Mouse (Mus musculus) right cerebral cortex, adult 18-20 months (tissue): ENCODE measurements around the gene Rpl41.
"Not testable (repeated sequence)": the region's sequence is repeated elsewhere in the genome, so short reads cannot be mapped to it uniquely, and the experiment has no call there.

Source experiments
- DNase-seq: peaks from one replicate; pipeline ENCODE4 v3.0.0; 2022; ENCODE audit warnings: mixed read lengths

The Rpl41 gene

DNA sequence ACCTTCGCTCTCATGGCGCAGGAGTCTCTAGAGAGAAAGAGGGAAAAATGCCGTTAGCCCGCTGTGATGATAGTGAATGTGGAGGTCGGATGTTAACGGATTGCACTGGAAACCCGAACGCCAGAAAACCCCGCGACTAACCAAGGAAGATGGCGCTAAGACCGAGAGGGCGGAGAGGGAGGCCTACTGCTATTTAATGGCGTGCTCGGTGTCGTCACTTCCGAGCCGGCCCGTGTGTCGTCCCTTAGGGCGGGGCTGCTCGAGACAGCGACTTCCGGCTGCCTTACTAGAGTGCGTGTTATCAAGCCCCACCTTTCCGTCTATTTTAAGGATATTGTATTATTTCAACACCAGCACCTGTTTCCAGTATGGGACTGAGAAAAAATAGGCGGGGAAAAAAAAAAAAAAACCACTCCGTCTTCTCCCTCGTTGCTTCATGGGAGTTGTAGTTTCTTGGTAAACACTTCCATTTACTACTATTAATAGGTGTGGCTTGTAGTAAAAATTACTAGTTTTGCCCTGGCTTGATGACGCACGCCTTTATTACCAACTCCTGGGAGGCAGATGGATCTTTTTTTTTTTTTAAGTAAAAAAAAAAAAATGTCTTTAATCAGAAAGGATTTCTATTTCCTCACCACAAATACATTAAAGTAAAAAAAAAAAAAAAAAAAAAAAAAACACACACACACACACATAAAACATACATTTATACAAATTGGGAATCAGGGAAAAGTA, at the start of gene Rpl41:
TSS of gene Rpl41 (minus strand) at position 359 of the 735 bp plus-strand sequence.
- peak; percentile 94 for DNase-seq

DNA sequence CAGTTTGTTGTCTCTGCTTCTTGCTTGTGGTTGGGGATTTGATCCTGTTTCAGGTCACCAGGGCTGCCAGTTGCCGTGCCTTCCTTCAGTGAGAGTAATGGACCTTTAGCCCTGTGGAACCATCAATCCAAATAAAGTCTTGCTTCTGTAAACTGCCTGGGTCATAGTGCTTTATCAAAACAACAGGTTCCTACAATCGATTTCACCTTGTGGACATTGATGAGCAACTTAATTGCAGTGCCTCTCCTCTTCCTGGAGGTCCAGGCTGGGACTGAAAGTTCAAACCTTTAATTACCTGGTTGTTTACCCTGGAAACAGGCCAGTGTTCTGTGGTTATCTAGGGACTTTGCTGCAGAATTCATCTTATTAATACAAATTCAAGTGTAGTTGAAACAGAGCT, 49.4 kb upstream of the Rpl41 start:
- no peak for DNase-seq

DNA sequence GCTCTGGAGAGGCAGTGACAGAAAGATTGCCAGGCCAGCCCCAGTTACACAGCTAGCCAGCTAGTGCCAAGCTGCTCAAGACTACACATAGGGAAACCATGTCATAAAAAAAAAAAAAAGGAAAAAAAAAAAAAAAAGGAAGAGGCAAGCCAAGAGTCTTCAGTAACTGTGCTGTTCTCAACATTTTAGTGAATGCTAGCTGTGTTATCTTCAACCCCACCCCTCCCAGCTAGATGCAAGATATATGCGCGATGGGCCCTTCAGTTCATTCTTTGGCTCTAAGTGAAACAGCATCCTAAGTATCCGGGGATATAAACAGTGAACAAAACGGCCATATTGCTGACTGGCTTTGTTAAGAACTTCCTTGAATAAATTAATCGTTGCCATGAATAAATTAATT, 43.7 kb upstream of the Rpl41 start:
- DNase-seq, result no peak

DNA sequence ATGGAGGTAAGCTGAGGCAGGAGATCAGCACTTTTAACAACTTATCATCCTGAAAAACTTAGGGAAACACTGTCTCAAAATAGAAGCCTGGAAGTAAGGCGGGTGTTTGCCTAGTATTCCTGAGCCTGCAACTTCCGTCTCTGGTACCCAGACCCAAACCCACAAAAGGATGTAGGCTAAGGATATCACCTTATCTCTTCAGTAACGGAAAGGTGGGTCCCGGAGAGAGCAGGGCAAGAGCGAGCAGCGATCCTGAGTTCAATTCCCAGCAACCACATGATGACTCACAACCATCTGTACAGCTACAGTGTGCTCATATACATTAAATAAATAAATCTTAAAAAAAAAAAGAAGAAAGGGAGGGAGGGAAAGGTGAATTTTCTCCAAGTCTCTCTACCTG, 42.3 kb upstream of the Rpl41 start:
- DNase-seq, result no peak

DNA sequence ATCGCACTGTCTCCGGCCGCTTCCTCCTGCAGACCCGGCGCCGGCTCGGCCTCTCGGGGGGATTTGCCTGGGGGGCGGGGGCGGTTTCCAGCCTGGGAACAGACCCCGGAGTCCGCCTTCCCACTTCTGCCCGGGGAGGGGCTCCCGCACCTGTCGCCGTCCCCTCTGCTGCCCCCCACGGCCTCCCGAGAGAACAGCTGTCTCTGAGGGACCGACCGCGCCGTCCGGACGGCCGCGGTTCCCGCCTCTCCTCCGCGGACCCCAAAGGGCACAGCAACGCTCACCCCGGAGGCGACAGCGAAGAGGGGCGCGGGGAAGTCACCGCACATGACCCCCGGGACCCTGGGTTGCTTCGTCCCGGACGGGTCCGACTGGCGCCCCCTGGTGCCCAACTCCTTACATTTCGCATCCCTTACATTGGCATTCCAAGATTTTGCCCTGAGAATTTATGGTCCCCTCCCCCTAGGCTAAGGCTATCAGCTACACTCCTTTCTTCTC, 41.1 kb upstream of the Rpl41 start:
- peak; percentile 25 for DNase-seq

DNA sequence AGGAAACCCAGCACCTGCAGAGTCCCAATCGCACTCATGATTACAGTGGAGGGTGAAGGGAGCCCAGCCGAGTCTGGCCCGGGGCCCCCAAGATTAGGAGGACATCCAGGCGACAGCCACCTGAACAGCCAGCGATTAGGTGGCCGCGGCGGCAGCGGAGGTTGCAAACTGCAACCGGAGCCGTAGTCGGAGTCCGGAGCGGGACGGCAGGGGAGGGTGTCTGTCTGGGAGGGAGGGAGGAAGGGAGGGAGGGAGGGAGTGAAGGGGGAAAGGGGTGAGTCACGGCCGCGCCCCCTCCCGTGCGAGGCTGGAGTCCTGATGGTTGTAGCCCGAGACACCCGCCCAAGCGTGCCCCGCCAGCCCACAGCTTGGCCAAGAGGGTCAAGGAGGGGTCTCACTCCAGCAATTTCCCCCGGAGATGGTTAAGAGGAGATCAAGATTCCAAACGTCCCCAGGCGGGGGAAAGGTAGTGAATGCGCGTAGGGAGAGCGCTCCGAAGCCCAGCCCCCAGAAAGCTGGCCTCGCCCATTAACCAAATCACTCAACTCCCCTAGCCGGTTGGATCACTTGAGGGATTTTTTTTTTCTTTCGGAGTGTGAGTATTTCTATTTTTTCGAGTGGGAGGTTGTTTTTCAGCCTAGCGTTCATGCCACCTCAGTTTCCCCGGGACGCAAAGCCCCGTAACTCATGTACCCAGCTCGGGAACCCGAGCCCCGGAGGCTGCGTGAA, 40.5 kb upstream of the Rpl41 start, which contains the start of gene Erbb3:
TSS of gene Erbb3 (minus strand) at position 189 of the 729 bp plus-strand sequence.
- DNase-seq, result no peak

DNA sequence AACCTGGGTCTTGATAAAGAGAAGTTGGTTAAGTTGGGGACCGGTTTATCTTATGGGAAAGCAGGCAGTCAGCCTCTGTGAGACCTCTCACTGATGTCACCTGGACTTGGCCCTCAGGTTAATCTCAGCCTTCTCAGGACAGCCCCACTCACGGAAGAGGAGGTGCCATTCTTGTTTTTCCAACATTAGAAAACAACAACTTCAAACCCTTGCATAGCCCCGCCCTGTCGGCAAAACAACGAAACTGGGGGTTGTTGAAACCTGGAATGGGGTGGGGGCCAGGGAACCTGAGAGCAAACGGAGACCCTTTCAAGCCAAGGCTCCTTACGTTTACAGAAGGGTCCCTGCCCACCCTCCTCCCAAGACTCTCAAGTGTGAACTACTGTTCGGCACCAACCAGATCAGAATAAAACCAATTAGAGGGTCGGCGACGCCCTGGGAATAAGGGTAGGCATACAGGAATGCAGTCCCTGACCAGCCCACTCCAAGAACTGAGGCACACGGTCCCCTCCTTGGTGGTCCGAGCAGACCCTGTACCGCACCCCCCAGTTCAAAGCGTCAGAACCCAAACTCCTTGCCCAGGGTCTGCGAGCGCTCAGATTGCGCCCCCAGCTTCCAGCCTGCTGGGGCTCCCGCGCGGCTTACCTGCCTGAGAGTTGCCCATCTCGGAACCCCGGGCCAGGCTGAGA, 39.8 kb upstream of the Rpl41 start:
- no peak for DNase-seq

DNA sequence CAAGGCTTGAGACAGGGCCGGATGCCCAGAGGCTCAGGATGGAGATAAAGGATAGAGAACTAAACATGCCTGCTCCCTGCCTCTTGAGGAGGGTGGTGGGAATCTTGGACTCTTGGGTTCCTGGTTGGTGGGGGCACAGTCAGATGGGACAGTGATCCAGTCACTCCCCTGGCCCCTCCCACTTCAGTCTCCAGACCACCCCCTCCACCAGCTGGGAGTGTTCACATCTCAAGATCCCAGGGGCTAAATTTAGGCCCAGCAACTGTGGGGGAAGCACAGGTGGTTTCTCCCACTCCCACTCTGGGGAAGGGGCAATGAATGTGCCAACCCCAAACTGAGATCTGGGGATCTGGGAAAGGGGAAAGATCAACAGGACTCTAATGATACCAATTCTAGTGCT, 39.0 kb upstream of the Rpl41 start:
- DNase-seq, result no peak

DNA sequence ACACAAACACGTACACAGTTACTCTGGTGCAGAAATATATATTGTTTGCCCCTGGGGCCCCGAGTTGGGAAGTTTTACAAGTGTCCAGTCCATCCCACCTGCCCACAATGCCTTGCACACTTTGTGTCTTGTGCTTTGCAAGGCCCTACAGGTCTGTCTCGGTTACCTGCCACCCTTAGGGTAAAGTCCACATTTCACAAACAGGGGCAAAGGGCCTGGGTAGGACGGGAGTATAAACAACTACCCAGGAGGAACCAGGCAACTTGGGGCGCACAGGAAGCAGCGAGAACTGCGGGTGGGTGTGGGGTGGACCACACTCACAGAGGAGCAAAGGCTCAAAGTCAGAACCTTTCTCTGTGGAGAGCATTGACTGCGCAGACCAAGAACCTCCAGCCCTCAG, 38.6 kb upstream of the Rpl41 start:
- DNase-seq, result no peak

DNA sequence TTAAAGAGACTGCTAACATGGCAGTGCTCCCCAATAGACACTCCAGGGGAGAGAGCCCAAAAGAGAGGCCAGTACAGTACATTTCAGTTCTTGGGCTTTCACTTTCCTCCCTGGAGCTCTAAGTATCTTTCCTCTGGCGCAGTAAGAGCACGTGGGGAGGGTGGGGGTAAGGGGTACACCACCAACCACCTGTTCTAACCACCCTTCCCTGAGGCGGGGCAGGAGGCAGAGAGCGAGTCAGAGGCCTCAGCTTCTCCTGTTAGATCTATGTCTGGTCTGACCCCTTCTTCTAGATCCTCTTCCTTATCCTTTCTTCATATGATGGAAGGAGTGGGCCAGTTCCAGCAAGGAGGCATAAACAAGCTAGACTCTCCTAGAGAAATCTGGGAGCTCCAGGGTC, 38.0 kb upstream of the Rpl41 start:
- DNase-seq, result no peak

DNA sequence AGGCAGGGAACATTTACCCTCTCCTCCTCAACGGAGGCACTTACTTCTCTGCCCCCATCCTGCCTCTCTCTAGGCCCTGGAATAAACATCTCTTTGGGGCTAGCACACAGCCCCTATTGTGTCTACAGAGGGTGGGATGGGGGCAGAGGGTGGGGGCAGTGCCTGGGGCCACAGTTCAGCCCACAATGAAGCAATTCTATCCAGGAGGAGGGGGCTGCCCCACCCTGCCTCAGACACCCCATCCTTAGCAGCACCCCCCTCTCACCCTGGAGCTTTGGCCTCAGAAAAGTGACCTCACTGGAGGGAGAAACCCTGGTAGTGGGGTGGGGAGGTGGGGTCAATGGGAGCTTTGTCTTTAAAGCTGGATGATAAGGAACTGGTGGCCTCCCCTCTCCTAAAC, 37.4 kb upstream of the Rpl41 start:
- DNase-seq, result peak; percentile 41

DNA sequence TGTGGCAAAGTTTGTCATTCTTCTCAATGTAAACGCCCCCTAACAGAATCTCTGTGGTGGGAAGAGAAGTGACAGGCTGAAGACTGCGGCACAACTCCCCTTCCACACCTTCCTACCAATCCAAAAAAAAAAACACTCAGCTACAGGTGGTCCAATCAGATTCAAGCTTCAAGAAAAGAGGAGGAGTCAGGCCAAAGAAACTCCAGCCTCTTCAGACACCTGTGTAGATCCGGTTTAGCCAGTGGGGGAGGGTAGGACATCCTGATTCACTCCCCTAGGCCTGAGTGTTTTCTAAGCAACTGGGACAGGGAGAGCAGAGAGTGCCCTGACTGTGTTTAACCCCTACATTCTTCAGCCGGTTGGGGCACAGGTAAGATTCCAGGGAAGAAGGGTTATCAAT, 35.3 kb upstream of the Rpl41 start:
- DNase-seq, result no peak

DNA sequence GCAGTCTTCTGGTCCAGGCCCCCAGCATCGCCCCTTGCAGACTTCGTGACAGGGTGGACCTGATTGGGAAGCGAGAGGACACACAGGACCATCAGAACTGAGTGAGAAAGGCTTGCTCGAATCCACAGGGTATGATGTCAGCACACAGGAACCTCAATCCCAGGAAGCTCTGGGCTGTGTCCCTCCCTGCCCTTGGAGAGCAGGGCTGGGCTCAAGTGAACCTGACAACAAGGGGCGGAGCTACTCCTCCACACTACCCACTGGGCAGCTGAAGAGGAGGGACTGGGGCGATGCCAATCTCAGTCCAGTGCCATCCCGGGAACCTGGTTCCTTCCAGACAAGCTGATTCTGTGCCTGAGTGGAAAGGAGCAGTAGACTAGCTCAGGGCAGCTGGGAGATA, 34.5 kb upstream of the Rpl41 start:
- peak; percentile 25 for DNase-seq

DNA sequence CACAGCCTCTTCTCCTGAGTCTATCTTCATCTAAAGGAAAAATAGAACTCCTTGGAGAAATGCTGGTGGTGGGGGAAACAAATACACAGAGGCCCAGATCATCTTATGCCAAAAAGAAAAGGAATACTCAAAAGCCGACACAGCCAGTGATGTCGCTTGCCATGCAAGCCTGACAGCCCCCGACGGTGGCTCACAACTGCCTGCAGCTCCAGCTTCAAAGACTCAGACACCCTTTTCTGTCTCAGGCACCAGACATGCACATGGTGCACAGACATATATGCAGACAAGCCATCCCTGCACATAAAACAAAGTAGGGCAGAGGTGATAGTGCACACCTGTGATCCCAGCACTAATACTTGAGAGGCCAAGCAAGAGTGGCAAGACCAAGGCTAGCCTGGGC, 30.6 kb upstream of the Rpl41 start:
- DNase-seq, result no peak

DNA sequence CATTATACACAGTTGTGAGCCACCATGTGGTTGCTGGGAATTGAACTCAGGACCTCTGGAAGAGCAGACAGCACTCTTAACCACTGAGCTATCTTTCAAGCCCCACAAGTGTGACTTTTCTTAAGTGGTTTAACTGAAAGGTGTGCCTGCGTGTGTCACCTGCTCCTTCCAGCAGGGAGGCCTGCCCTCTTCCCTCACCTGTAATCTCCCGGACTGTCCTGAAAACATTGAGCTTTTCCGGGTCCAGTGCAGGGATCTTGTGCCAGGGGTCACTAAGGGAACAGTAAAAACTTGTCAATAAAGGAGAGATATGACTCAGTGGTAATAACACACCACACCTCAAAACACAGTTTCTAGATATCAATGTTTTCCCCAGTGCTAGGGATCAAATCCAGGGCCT, 30.2 kb upstream of the Rpl41 start:
- no peak for DNase-seq

DNA sequence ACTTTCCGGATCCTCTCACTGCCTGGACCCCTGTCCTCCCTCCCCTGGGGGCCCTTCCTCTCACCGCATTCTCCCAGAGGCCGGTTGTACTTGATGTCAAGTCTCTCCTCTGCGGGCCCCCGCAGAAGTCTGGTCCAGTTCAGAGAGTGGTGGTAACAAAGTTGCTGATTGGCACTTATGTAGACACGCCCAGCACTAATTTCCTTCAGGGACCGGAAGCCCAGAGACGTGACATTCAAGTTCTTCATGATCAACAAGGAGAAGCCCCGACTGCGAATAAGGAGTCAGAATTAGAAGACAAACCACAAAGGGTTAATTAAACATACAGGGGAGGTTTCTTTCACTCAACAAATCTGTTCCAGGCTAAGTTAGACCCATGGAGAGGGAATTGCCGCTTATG, 29.2 kb upstream of the Rpl41 start:
- no peak for DNase-seq

DNA sequence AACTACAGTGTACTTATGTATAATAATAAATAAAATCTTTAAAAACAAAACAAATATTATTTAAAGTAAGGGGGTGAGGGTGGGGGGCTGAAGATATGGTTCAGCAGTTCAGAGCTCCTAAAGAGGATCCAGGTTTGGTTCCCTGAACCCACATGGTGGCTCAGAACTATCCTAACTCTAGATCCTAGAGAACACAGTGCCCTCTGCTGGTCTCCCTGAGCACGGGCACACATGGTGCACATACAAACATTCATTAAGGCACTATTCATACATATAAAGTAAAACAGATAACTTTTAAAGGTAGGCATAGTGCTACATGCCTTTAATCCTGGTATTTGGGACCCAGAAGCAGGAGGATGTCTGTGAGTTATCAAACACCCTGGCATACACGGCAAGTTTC, 26.0 kb upstream of the Rpl41 start:
- DNase-seq, result no peak

DNA sequence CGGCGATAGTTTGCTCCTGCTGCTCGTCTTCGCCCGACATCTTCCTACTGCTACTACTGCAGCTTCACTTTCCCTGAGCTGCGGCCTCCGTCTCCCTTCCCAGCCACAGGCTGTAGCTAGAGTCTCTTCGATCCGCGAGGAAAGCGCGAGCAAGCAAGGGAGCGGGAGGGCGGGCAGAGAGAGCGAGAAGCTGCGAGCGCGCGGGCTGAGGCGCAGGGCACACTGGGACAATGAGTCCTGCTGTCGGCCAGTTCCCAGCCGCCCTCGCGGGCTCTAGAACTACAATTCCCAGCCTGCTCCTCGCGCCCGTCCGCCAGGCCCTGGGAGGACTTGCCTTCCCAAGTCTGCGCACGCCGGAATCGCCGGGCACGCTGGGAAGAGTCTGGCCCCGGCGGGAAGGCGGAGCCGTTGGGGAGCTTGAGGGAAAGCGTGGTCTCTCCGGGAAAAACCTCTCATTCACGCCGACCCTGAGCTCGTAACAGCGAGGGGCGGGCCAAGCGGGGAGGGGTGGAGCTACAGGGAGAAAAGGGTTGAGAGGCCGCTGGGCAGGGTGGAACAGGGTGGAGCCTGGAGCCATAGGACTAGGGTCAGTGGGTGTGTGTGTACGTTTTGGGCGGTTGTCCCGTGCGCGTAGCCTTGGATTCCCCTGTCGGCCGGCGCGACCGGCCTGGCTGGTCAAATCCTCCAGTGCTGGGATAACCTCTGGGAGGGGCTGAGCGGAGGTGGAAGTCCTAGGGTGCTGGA, 16.9 kb upstream of the Rpl41 start, which contains the start of gene Pa2g4:
TSS of gene Pa2g4 (minus strand) at position 200 of the 744 bp plus-strand sequence.
- DNase-seq, result peak; percentile 100

DNA sequence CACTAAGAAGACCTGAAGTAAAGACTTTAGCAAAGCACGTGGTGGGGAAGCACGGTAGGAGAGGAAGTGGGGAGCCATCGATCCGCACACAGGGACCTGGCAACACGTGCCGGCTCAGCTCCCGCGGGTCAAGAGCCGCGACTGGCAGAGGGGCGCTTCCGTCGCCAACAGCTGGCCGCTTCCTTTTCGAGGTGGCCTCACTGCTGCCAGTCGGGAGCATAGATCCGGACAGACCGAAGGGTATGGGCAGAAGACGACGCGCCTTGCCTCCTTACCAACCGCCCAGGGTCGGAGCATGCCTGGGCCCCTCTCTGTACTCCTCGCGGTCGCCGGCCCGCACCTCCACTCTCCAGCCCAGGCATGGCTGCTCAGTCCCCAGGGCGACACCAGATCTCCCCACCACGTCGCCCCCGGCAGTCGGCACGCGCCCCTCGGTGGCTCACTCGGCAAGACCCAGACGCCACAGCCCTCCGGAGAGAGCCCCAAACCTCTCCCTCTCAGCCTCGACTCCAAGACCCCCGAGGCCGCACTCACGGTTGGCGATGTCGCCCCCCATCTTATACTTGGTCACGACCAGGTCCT, 16.2 kb upstream of the Rpl41 start:
- no peak for DNase-seq

DNA sequence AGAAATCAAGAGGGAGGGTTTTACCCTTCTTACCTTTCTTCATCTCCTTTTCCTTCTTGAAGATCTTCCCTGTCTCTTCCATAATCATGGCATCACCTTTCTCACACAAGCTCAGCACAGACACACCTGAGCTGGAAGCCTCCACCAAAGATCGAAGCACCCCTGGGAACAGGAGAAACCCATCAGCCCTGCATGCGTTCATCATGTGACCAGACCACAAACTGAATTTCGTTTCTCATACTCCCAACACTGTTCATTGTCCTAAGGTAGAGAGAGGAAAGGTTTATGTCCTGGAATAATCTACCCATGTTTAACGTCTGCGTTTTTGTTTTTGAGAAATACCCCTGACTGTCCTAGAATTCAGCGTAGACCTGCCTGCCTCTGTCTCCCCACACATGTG, 14.4 kb upstream of the Rpl41 start:
- DNase-seq, result no peak

DNA sequence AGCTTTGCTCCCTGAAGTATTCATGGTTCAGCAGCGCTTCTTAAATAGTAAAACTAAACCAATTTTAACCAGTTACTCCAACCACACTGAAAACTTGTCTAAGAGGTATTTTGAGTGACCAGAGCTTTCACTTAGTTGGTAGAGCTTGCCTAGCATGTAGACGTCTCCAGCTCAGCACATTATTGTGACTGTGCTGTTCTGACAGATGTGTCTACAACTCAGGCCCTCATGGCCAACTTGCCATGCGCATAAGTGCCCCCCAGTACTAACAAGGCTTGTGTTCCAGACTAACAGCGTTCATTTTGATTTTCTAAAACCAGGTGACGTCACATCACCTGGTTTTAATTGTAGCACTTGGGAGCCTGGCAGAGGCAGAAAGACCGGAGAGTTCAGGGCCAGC, 7.9 kb upstream of the Rpl41 start:
- DNase-seq, result no peak

DNA sequence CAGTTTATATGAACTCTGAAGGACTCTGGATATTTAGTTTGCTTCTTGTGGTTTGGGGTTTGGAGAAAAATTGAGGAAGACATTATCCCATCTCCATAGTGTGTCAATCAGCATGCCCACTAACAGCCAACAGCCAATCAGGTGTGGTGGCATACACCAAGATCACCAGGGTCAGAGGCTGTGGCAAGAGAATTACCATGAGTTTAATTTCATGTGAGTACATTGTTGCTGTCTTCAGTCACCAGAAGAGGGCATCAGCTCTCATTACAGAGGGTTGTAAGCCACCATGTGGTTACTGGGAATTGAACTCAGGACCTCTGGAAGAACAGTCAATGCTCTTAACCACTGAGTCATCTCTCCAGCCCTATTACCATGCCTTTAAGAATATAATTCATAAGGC, 7.2 kb upstream of the Rpl41 start:
- DNase-seq, result no peak

DNA sequence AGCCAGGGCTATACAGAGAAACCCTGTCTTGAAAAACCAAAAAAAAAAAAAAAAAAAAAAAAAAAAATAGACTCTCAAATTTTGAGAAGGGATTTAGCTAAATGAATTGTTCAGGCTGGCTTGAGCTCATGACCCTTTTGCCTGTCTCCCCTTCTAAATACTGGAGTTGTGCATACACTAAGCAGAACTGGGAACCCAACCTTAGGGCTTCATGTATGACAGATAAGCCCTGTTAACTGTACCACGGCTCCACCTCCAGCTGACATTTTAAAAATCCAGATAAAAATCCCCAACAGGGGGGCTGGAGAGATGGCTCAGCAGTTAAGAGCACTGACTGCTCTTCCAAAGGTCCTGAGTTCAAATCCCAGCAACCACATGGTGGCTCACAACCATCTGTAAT, 6.5 kb upstream of the Rpl41 start:
- DNase-seq, result not testable (repeated sequence)
